Mouse (Mus musculus) limb, embryonic 13.5 days (tissue): ENCODE results near the gene Zfp775. TPM values are rescaled to one million over a fixed set of nuclear protein-coding genes. Genes with fewer than 3 reads are reported as not detected.

ENCODE experiments used
- ATAC-seq: fragments of 200-750 bp; cut with Nextera tagmentation; 2 replicates; pipeline ENCODE4 v1.8.0; 2017; ENCODE audit warnings: low read depth, moderate number of reproducible peaks, moderate TSS enrichment; ENCODE audit not compliant: low FRiP score
- H3K27ac ChIP-seq: fragments of 300-500 bp; sonication (generic); 2 replicates; pipeline ENCODE4 v1.5.1; 2015; ENCODE audit warnings: inconsistent platforms, mild to moderate bottlenecking, moderate library complexity
- H3K27me3 ChIP-seq: fragments of 300-500 bp; sonication (generic); 2 replicates; pipeline ENCODE4 v1.6.1; 2015; ENCODE audit warnings: mild to moderate bottlenecking, inconsistent platforms
- H3K36me3 ChIP-seq: fragments of 300-500 bp; sonication (generic); 2 replicates; pipeline ENCODE4 v1.6.1; 2015; ENCODE audit warnings: inconsistent platforms, mild to moderate bottlenecking, moderate library complexity
- H3K4me1 ChIP-seq: fragments of 300-500 bp; sonication (generic); 2 replicates; pipeline ENCODE4 v1.6.1; 2015; ENCODE audit warnings: inconsistent platforms
- H3K4me2 ChIP-seq: fragments of 300-500 bp; sonication (generic); replicated peaks from 2 replicates; pipeline ENCODE4 v1.6.1; 2015; ENCODE audit warnings: inconsistent platforms, mild to moderate bottlenecking, moderate library complexity
- H3K4me3 ChIP-seq: fragments of 300-500 bp; sonication (generic); 2 replicates; pipeline ENCODE4 v1.5.1; 2015; ENCODE audit warnings: moderate library complexity, mild to moderate bottlenecking, inconsistent platforms
- H3K9ac ChIP-seq: fragments of 300-500 bp; sonication (generic); 2 replicates; pipeline ENCODE4 v1.6.1; 2015; ENCODE audit warnings: mild to moderate bottlenecking, inconsistent platforms
- H3K9me3 ChIP-seq: fragments of 300-500 bp; sonication (generic); 2 replicates; pipeline ENCODE4 v1.6.1; 2016; ENCODE audit warnings: inconsistent platforms
- WGBS: fragments of 180-500 bp; shearing (Covaris S2); methylation state at CpG from one replicate; pipeline ENCODE4 v1.1.7; 2015; 5-methylcytosine and 5-hydroxymethylcytosine counted together
- polyA plus RNA-seq: library from polyadenylated mRNA; unstranded; fragments of >200 nt; fragmentation: Nextera tagmentation; extraction: Ambion mirVana; gene quantifications from 2 replicates; pipeline ENCODE4 v1.2.1, GENCODE M21; 2015

Zfp775 gene
- polyA plus RNA-seq, 1 experiment from 2014 or later, result 7.2 TPM

DNA sequence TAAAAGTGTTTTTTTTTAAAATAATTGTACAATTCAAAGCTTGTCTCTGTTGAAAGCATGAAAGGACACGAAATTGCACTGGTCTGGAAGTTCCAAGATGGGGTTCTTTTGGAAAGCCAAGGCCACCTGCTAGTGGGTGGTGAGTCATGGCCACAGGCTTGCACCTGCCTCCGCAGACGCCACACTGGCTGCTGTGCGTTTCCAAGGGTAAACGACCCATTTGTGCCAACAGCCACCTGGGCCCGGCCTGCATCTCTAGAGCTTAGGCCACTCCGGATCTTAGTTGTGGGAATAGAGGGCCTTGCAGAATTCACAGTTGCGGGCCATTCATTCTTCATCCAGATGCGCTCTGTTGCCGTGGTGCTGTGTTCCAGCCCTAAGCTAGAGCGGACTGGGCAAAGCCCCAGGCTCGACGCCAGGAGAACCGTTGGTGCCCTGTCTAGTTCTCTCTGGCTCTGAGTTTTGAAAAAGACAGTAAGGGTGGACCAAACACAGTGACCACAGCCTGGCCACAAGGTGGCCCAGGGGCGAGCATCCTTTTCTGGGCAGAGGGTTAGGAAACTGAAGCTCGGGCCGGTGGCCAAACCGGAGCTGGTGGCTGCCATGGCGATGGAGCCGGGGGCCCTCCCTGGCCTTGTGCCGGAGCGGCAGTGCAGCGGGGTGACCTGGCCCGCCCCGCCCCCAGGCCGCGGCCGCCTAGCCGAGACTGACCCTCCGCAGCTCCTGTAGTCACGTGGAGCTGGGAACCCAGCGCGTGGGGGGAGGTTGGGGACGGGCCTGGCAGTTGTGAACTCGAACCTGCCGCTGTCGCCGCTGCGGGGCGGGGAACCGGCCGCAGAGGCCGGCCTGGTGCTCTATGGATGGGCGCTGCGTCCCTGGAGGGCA lies 8.5 kb upstream of the Zfp775 start, which contains the start of the genes Repin1 and Gm44965:
Repin1 (plus strand) TSS at position 726 of the 885 bp plus-strand sequence.
Gm44965 (plus strand) TSS at position 784 of the 885 bp plus-strand sequence.
- WGBS, result 7% methylated on average over 45 of the region's 45 CpGs
- H3K4me2 ChIP-seq, result peak within 1 kb of the TSS; percentile 75
- peak within 1 kb of the TSS; percentile 87 for H3K27ac ChIP-seq
- H3K36me3 ChIP-seq, result peaks cover 33% of the 10 kb centered on the region
- peak within 1 kb of the TSS; percentile 73 for H3K9ac ChIP-seq
- peak within 1 kb of the TSS; percentile 73 for H3K4me3 ChIP-seq
- peaks cover 24% of the 10 kb centered on the region for H3K9me3 ChIP-seq
- peaks cover 20% of the 10 kb centered on the region for H3K4me1 ChIP-seq
- H3K27me3 ChIP-seq, result no peaks in the 10 kb centered on the region
- peak; percentile 93 for ATAC-seq

GRCm38 (mm10) chr6:48594043-48594738 lies 7.7 kb upstream of the Zfp775 start:
- Histone ChIP-seq H3K9ac (peak overlapping the region; percentile 73), H3K9me3 (peaks cover 24% of the 10 kb centered on the region), H3K27ac (peak overlapping the region; percentile 87), H3K4me3 (peak overlapping the region; percentile 73), H3K36me3 (peaks cover 40% of the 10 kb centered on the region), H3K4me1 (peaks cover 18% of the 10 kb centered on the region), H3K4me2 (peak overlapping the region; percentile 75), H3K27me3 (no peaks in the 10 kb centered on the region)
- 1% methylated on average over 38 of the region's 41 CpGs for WGBS
- peak; percentile 77 for ATAC-seq

DNA sequence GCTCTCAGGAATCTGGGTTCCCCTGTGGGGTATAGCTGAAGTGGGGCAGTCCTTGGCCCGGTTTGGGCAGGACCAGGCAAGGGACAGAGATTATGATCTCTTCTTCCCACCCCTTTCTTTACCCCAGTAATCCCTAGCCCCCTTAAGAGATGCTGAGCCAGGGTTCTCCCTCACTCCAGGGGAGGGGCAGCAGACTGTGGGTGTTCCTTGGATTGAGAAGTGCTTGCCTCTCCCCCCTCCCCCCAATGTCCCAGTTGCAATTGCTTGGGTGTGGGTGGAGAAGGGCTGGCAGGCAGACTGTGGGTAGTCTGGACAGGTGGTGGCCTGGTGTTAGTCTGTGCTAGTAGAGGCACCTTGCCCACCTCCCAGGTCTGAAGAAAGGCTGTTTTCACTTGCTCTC lies 6.6 kb upstream of the Zfp775 start:
- Histone ChIP-seq H3K36me3 (peaks cover 51% of the 10 kb centered on the region), H3K4me1 (peaks cover 16% of the 10 kb centered on the region), H3K27ac (no peak overlapping the region), H3K27me3 (no peaks in the 10 kb centered on the region), H3K9me3 (peaks cover 24% of the 10 kb centered on the region), H3K9ac (no peak overlapping the region; the same call in 1 of the 2 replicates), H3K4me3 (peak overlapping the region; percentile 73), H3K4me2 (peak overlapping the region; percentile 75)
- WGBS, result 42% methylated on average over 1 of the region's 1 CpGs
- ATAC-seq, result no peak

- Histone ChIP-seq H3K4me3 (no peak overlapping the region), H3K36me3 (peaks cover 51% of the 10 kb centered on the region)
- WGBS, result 94% methylated on average over 45 of the region's 45 CpGs
These were observed 5.2 kb upstream of the Zfp775 start for GRCm38 (mm10) chr6:48596545-48597232.

DNA sequence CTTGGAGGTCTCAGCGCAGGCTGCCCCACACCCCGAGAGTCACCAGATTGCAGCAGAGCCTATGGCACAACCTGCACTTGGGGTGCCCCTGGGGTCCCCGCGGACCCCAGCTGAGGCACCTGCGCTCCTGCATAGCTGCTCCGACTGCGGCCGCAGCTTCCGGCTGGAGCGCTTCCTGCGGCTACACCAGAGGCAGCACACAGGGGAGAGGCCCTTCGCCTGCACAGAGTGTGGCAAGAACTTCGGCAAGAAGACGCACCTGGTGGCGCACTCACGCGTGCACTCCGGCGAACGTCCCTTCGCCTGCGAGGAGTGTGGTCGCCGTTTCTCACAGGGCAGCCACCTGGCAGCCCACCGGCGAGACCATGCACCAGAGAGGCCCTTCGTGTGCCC lies 4.6 kb upstream of the Zfp775 start:
- peaks cover 24% of the 10 kb centered on the region for H3K9me3 ChIP-seq
- no peak overlapping the region; the same call in 1 of the 2 replicates for H3K4me3 ChIP-seq
- no peak overlapping the region for H3K4me2 ChIP-seq
- H3K27ac ChIP-seq, result no peak overlapping the region
- no peak for ATAC-seq
- 96% methylated on average over 27 of the region's 27 CpGs for WGBS
- H3K27me3 ChIP-seq, result no peaks in the 10 kb centered on the region
- H3K36me3 ChIP-seq, result peaks cover 51% of the 10 kb centered on the region
- H3K4me1 ChIP-seq, result peaks cover 24% of the 10 kb centered on the region
- H3K9ac ChIP-seq, result no peak overlapping the region

More at GRCm38 (mm10) chr6:48596545-48597232, 5.2 kb upstream of the Zfp775 start:
- H3K9ac ChIP-seq, result no peak overlapping the region
- no peak overlapping the region for H3K4me2 ChIP-seq
- no peak for ATAC-seq
- H3K9me3 ChIP-seq, result peaks cover 24% of the 10 kb centered on the region
- peaks cover 24% of the 10 kb centered on the region for H3K4me1 ChIP-seq
- H3K27me3 ChIP-seq, result no peaks in the 10 kb centered on the region
- H3K27ac ChIP-seq, result no peak overlapping the region

GRCm38 (mm10) chr6:48600594-48600993 lies 1.3 kb upstream of the Zfp775 start:
- H3K9ac ChIP-seq, result no peak overlapping the region
- no peak overlapping the region for H3K4me3 ChIP-seq
- H3K36me3 ChIP-seq, result peaks cover 46% of the 10 kb centered on the region
- no peak for ATAC-seq
- WGBS, result 78% methylated on average over 1 of the region's 1 CpGs
- H3K9me3 ChIP-seq, result peaks cover 24% of the 10 kb centered on the region
- H3K4me2 ChIP-seq, result no peak overlapping the region
- H3K4me1 ChIP-seq, result peaks cover 17% of the 10 kb centered on the region
- H3K27ac ChIP-seq, result no peak overlapping the region
- H3K27me3 ChIP-seq, result no peaks in the 10 kb centered on the region

- ATAC-seq, result peak; percentile 83
- Histone ChIP-seq H3K27ac (peak overlapping the region; percentile 58), H3K9me3 (peaks cover 8% of the 10 kb centered on the region), H3K4me2 (peak overlapping the region; percentile 94), H3K9ac (peak overlapping the region; percentile 82), H3K4me1 (peaks cover 17% of the 10 kb centered on the region), H3K36me3 (peaks cover 30% of the 10 kb centered on the region), H3K4me3 (peak overlapping the region; percentile 77), H3K27me3 (no peaks in the 10 kb centered on the region)
- WGBS, result 1% methylated on average over 28 of the region's 28 CpGs
These were observed 348 bp downstream of the Zfp775 start for GRCm38 (mm10) chr6:48602080-48602741.

GRCm38 (mm10) chr6:48608124-48608523 lies 6.3 kb downstream of the Zfp775 start:
- H3K9me3 ChIP-seq, result no peaks in the 10 kb centered on the region
- H3K27me3 ChIP-seq, result no peaks in the 10 kb centered on the region
- no peak overlapping the region for H3K4me2 ChIP-seq
- no peak overlapping the region for H3K9ac ChIP-seq
- no peak overlapping the region for H3K4me3 ChIP-seq
- 56% methylated on average over 2 of the region's 2 CpGs for WGBS
- H3K4me1 ChIP-seq, result peaks cover under 1% of the 10 kb centered on the region; the same call in 1 of the 2 replicates
- H3K36me3 ChIP-seq, result peaks cover 2% of the 10 kb centered on the region
- no peak for ATAC-seq
- no peak overlapping the region for H3K27ac ChIP-seq

GRCm38 (mm10) chr6:48609512-48609911 lies 7.6 kb downstream of the Zfp775 start:
- Histone ChIP-seq H3K27ac (no peak overlapping the region), H3K27me3 (no peaks in the 10 kb centered on the region), H3K4me2 (no peak overlapping the region), H3K9ac (no peak overlapping the region), H3K4me3 (no peak overlapping the region), H3K36me3 (peaks cover 15% of the 10 kb centered on the region), H3K4me1 (no peaks in the 10 kb centered on the region), H3K9me3 (no peaks in the 10 kb centered on the region)
- peak; percentile 40 for ATAC-seq
- WGBS, result 73% methylated on average over 7 of the region's 7 CpGs

GRCm38 (mm10) chr6:48610657-48611056 lies 8.8 kb downstream of the Zfp775 start:
- no peaks in the 10 kb centered on the region for H3K4me1 ChIP-seq
- 94% methylated on average over 3 of the region's 3 CpGs for WGBS

GRCm38 (mm10) chr6:48613464-48613863 lies 11.6 kb downstream of the Zfp775 start:
- 81% methylated on average over 4 of the region's 4 CpGs for WGBS
- no peak overlapping the region for H3K27ac ChIP-seq
- no peak overlapping the region for H3K4me2 ChIP-seq
- no peak overlapping the region for H3K4me3 ChIP-seq
- peaks cover 27% of the 10 kb centered on the region for H3K36me3 ChIP-seq
- ATAC-seq, result no peak
- no peaks in the 10 kb centered on the region for H3K27me3 ChIP-seq
- H3K4me1 ChIP-seq, result no peaks in the 10 kb centered on the region
- H3K9me3 ChIP-seq, result no peaks in the 10 kb centered on the region
- no peak overlapping the region for H3K9ac ChIP-seq

More at GRCm38 (mm10) chr6:48610657-48611056, 8.8 kb downstream of the Zfp775 start:
- H3K27ac ChIP-seq, result no peak overlapping the region
- H3K36me3 ChIP-seq, result peaks cover 24% of the 10 kb centered on the region
- no peak overlapping the region for H3K4me2 ChIP-seq
- no peak overlapping the region for H3K9ac ChIP-seq
- no peak overlapping the region for H3K4me3 ChIP-seq
- no peaks in the 10 kb centered on the region for H3K9me3 ChIP-seq
- ATAC-seq, result no peak
- no peaks in the 10 kb centered on the region for H3K27me3 ChIP-seq
